Mouse (Mus musculus): Measurements from ENCODE around the gene Tgds.

DNA sequence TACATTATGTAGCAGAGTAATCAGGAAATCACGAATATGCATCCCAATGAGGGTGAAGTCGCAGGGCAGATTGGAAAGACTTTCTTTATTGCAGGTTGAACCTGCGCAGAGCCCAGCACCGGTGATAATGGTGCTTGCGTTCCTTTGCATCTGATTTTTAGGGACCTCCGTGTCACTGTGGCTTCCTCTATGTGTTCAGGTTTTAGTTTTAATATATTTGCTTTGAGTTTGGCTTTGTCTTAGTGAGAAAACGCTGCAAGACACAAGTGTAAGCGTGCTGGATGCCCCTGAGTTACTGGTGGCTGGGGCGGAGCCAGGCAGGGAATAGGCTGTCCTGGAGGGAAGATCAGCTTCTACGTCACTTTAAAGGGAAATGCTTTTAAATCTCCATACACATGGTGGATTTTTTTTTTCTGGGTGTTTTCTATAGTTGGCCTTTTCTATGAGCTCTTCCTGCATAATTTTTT, 48.2 kb upstream of the Tgds start:
- no peak for TF ChIP-seq CTCF (IDR thresholded peaks at IDR 0.05)
- TF ChIP-seq EP300 (IDR thresholded peaks at IDR 0.05): no peak

Data from lung, postnatal 0 days (tissue).